Mouse (Mus musculus): Measurements from ENCODE around the gene Dennd6b. TPM values are rescaled to one million over a fixed set of nuclear protein-coding genes. Genes with fewer than 3 reads are reported as not detected.

Dennd6b gene
- polyA plus RNA-seq, 1 experiment from 2014 or later, result 12.4 TPM

DNA sequence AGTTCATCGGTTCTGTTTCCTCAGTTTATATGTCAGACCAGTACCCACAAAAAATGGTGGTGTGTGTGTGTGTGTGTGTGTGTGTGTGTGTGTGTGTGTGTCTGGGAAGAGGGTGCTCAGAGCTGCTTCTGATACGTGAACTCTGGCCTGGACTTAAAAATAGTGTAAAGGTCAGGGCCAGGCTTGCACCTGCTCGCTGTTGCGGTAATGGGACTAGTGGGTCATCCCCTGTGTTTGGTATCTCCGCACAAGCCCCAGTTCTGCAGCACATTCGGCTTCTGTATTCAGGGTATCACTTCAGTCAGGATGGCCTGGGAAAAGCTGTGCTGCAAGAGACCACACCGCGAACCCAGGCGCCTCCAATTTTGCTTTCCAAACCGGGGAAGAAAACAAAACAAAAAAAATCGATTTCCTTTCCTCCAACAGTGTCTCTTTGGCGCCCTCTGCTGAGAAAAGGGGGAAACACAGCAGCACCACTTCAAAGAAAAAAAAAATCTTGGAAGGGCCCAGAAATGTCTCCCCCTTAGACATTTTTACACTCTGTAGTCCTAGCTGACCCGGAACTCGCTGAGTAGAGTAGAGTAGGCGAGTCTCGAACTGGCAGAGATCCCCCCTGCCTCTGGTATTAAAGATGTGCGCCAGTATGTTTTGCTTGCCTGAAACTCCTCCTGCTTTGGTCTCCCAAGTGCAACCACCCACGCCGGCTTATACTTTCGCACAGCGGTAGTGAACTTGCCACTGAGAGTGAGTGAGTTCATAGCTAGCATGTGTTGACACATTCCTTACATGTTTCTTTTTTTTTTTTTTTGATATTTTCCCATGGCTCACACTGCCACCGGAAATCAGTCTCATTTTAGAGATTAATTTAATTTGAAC, 13.8 kb upstream of the Dennd6b start:
- 14% methylated on average over 22 of the region's 22 CpGs for WGBS
- no peak overlapping the region for H3K9ac ChIP-seq
- no peak for ATAC-seq (ENCODE audit: insufficient number of reproducible peaks, low FRiP score, low TSS enrichment, low read depth)
- peaks cover 14% of the 10 kb centered on the region for H3K4me1 ChIP-seq
- H3K36me3 ChIP-seq, result no peaks in the 10 kb centered on the region
- H3K27me3 ChIP-seq, result no peaks in the 10 kb centered on the region
- peak overlapping the region; percentile 82 for H3K27ac ChIP-seq
- peak overlapping the region; percentile 54 for H3K4me2 ChIP-seq
- no peaks in the 10 kb centered on the region for H3K9me3 ChIP-seq
- H3K4me3 ChIP-seq, result peak overlapping the region; percentile 98

GRCm38 (mm10) chr15:89207457-89207856, 11.2 kb upstream of the Dennd6b start:
- Histone ChIP-seq H3K27me3 (no peaks in the 10 kb centered on the region), H3K36me3 (no peaks in the 10 kb centered on the region), H3K9me3 (peaks cover 8% of the 10 kb centered on the region), H3K4me2 (no peak overlapping the region), H3K9ac (no peak overlapping the region), H3K27ac (no peak overlapping the region), H3K4me3 (no peak overlapping the region), H3K4me1 (peaks cover 12% of the 10 kb centered on the region)
- WGBS, result 81% methylated on average over 4 of the region's 4 CpGs
- no peak for ATAC-seq (ENCODE audit: insufficient number of reproducible peaks, low FRiP score, low TSS enrichment, low read depth)

- 73% methylated on average over 15 of the region's 15 CpGs for WGBS
- ATAC-seq (ENCODE audit: insufficient number of reproducible peaks, low FRiP score, low TSS enrichment, low read depth), result no peak
- H3K4me3 ChIP-seq, result peak overlapping the region; percentile 89
- 0 out of 2 replicates have a peak, but pooled peaks cover 3% of the 10 kb centered on the region for H3K36me3 ChIP-seq
- H3K27ac ChIP-seq, result peak overlapping the region; percentile 100
- peak overlapping the region; percentile 66 for H3K4me2 ChIP-seq
- 0 out of 2 replicates have a peak overlapping the region, but pooled peaks have one; percentile 18 for H3K9ac ChIP-seq
- peaks cover 14% of the 10 kb centered on the region for H3K4me1 ChIP-seq
- no peaks in the 10 kb centered on the region for H3K27me3 ChIP-seq
- H3K9me3 ChIP-seq, result no peaks in the 10 kb centered on the region
These were observed 760 bp upstream of the Dennd6b start for GRCm38 (mm10) chr15:89197056-89197455.

DNA sequence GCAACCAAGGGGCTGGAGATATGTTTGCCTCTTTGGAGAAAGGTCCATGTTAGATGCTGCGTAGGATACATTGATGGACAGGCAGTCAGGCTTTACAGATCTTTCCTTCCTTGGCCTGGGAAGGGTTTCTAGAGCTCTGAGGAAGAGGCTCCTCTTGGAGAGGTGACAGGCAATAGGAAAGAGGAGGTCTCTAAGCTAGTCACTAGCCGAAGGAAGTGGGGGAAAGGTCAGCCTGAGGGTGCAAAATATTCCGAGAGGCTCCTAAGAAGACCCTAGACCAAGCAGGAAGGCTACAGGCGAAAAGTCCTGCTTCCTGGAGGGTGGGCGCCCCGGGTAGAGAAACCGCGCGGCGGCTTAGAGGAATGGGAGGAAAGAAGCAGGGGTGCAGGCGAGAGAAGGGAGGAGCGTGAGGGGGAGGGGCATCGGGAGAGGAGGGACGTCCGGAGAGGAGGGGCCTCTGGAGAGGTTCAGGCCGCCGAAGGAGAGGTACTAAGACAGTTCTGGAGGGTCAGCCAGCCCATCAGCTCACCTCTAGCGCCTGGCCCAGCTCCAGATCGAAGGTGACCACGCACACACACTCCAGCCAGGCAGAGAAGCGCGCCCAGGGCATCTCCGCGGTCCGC, 495 bp downstream of the Dennd6b start:
- peak overlapping the region; percentile 66 for H3K4me2 ChIP-seq
- no peaks in the 10 kb centered on the region for H3K27me3 ChIP-seq
- peak overlapping the region; percentile 100 for H3K27ac ChIP-seq
- under 1% methylated on average over 25 of the region's 25 CpGs for WGBS
- peak; percentile 94 for ATAC-seq (ENCODE audit: insufficient number of reproducible peaks, low FRiP score, low TSS enrichment, low read depth)
- H3K36me3 ChIP-seq, result 0 out of 2 replicates have a peak, but pooled peaks cover 3% of the 10 kb centered on the region
- H3K4me3 ChIP-seq, result peak overlapping the region; percentile 89
- H3K4me1 ChIP-seq, result peaks cover 14% of the 10 kb centered on the region
- H3K9ac ChIP-seq, result peak overlapping the region; percentile 93
- H3K9me3 ChIP-seq, result no peaks in the 10 kb centered on the region

DNA sequence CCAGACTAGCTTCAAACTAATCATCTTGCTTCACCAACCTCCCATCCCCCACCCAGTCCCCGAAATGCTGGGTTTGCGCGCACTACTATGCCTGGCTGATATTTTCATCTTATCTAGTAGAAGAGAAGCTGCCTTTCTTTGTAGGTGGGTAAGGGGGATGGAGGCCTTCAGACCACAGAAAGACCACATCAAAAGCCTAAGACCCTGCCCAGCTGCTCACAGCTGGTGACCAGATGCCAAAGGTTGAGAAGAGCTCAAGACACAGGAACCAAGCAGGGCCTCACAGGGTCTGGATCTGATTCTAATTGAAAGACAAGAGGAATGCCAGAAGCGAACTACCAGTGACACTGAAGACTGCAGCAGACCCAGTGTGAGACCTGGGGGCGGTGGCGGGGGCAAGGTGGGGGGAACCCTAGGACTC, 1.0 kb downstream of the Dennd6b start:
- peak overlapping the region; percentile 66 for H3K4me2 ChIP-seq
- peak overlapping the region; percentile 100 for H3K27ac ChIP-seq
- ATAC-seq (ENCODE audit: insufficient number of reproducible peaks, low FRiP score, low TSS enrichment, low read depth), result no peak
- H3K4me1 ChIP-seq, result peaks cover 14% of the 10 kb centered on the region
- H3K9me3 ChIP-seq, result no peaks in the 10 kb centered on the region
- peak overlapping the region; percentile 89 for H3K4me3 ChIP-seq
- 26% methylated on average over 6 of the region's 6 CpGs for WGBS
- H3K9ac ChIP-seq, result peak overlapping the region; percentile 93
- no peaks in the 10 kb centered on the region for H3K27me3 ChIP-seq
- peaks cover 7% of the 10 kb centered on the region; the same call in 1 of the 2 replicates for H3K36me3 ChIP-seq

DNA sequence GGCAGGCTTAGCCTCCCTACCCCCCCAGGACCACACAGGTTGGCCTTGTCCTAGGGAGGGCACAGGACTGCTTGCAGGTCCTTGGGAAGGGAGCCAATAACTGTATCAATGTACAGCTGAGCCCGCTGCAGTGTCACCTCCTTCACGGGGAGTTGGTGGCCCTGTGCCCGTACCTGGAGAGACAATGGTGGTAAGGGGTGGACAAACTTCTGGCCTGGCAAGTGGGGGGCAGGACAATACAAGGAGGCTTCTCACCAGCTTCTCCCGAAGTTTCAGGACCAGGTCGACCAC, 11.4 kb downstream of the Dennd6b start:
- no peak for ATAC-seq (ENCODE audit: insufficient number of reproducible peaks, low FRiP score, low TSS enrichment, low read depth)
- Histone ChIP-seq H3K27ac (no peak overlapping the region), H3K36me3 (peaks cover 24% of the 10 kb centered on the region), H3K4me2 (no peak overlapping the region), H3K9ac (no peak overlapping the region), H3K27me3 (no peaks in the 10 kb centered on the region), H3K9me3 (no peaks in the 10 kb centered on the region), H3K4me3 (no peak overlapping the region), H3K4me1 (peaks cover 24% of the 10 kb centered on the region)
- 83% methylated on average over 5 of the region's 5 CpGs for WGBS

DNA sequence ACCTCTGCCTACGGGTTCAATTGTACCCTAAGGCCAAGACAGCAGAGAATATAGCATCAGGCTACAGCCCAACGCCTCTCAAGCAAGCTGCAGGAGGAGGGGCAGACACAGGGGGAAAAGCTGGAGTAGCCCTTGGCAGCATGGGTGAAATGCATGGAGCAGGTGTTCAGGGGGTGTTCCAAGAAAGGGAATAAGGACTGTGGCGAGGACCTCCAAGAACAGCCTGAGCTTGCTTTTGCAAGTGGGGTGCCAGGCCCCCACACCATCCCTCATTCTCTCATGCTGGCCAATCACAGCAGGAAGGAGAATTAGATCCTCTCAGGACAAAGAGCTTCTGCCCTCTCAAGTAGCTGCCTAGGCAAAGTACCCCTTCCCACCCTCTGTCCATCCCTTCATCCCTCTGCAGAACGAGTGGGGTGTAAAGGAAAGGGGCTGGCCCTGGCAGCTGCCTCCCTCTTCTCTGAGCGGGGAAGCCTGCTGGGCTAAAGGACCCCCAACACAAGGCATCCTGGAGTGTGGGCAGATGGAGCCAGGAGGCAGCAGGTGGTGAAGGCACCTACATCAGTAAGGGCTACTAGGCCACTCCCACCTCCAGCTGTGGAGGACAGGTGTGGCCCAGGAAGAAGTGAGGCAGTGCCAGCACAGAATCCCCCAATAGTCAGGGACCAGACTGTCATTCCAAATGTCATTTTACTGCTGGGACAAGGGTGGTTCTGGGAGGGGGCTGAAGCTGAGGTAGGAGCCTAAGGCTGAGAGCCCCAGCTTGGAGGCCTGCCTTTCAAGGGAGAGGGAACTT, 12.0 kb downstream of the Dennd6b start:
- Histone ChIP-seq H3K4me3 (no peak overlapping the region), H3K4me1 (peaks cover 27% of the 10 kb centered on the region), H3K27me3 (no peaks in the 10 kb centered on the region), H3K27ac (no peak overlapping the region), H3K36me3 (peaks cover 22% of the 10 kb centered on the region), H3K4me2 (no peak overlapping the region), H3K9ac (no peak overlapping the region), H3K9me3 (no peaks in the 10 kb centered on the region)
- ATAC-seq (ENCODE audit: insufficient number of reproducible peaks, low FRiP score, low TSS enrichment, low read depth), result no peak
- WGBS, result 50% methylated on average over 5 of the region's 5 CpGs

DNA sequence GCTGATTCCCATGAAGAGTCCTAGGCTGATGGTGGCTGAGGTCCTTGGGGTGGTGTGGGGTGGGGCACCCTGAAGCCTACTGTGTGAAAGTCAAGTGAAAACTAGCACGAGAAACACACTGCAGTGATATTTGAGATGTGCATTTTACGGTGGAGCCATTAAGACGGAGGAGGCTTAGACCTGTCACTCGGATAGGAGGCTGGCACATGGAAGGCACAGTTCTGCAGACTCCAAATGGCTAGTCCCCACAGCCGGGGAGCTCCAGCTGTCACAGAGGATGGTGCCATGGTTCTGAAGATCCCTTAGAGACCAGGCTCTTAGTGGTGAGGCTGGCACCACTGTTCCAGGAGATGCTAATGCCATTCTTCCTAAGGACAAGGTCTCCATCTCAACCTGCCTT, 13.5 kb downstream of the Dennd6b start:
- H3K4me1 ChIP-seq, result peaks cover 42% of the 10 kb centered on the region
- no peak for ATAC-seq (ENCODE audit: insufficient number of reproducible peaks, low FRiP score, low TSS enrichment, low read depth)
- WGBS, result 43% methylated on average over 5 of the region's 5 CpGs
- H3K36me3 ChIP-seq, result peaks cover 18% of the 10 kb centered on the region
- no peak overlapping the region for H3K9ac ChIP-seq
- H3K27me3 ChIP-seq, result no peaks in the 10 kb centered on the region
- H3K27ac ChIP-seq, result peak overlapping the region; percentile 57; the same call in 1 of the 2 replicates
- H3K4me3 ChIP-seq, result no peak overlapping the region
- no peaks in the 10 kb centered on the region for H3K9me3 ChIP-seq
- no peak overlapping the region for H3K4me2 ChIP-seq

DNA sequence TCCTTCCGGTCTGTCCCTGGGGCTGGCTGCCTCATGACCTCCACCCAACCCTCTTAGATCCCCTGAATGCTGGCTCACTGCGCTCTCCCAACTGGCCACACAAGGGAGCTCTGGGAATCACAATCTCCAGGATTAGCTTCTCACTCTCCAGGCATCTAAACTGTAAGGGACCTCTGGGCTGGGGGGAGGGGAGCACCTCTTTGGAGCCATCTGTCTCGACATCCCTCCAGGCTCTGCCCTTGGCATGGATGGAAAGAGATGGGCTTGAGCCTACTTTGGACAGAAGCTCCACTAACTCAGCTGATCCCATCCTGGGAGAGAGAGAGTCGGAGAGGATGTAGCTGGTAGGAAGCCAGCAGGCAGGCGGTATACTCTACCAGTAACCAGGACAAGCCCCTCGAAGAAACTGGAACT, 14.0 kb downstream of the Dennd6b start:
- no peak overlapping the region for H3K9ac ChIP-seq
- no peak overlapping the region for H3K4me2 ChIP-seq
- peaks cover 15% of the 10 kb centered on the region for H3K36me3 ChIP-seq
- no peaks in the 10 kb centered on the region for H3K9me3 ChIP-seq
- no peak overlapping the region for H3K4me3 ChIP-seq
- peak overlapping the region; percentile 57 for H3K27ac ChIP-seq
- no peaks in the 10 kb centered on the region for H3K27me3 ChIP-seq
- peaks cover 47% of the 10 kb centered on the region for H3K4me1 ChIP-seq
- no peak for ATAC-seq (ENCODE audit: insufficient number of reproducible peaks, low FRiP score, low TSS enrichment, low read depth)
- 39% methylated on average over 6 of the region's 6 CpGs for WGBS

DNA sequence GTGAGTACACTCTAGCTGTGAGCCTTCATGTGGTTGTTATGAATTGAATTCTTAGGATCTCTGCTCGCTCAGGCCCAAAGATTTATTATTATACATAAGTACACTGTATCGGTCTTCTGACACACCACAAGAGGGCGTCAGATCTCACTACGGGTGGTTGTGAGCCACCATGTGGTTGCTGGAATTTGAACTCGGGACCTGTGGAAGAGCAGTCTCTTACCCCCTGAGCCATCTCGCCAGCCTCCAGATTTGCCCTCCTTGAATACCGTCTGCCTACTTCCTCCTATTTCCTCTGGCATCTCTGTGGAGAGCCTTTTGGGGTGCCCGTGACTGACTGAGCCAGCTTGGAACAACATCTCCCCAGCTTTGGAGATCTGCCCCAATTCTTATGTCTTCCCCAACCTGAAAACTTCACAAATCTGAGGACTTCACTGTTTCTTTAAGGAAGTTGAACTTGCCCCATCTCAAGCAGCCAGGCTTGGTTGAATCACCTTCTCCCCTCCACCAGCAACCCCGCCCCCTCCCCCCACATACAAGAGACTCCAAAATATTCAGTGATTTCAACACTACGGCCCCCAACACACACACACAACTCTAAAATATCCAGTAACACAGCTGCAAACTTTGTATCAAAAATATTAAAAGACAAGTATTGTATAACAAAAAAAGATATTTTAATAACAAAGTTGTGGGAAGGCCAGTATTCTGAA, 14.6 kb downstream of the Dennd6b start:
- H3K9me3 ChIP-seq, result no peaks in the 10 kb centered on the region
- H3K4me2 ChIP-seq, result peak overlapping the region; percentile 71
- H3K4me3 ChIP-seq, result peak overlapping the region; percentile 83
- peaks cover 10% of the 10 kb centered on the region for H3K36me3 ChIP-seq
- no peak for ATAC-seq (ENCODE audit: insufficient number of reproducible peaks, low FRiP score, low TSS enrichment, low read depth)
- H3K4me1 ChIP-seq, result peaks cover 53% of the 10 kb centered on the region
- WGBS, result 66% methylated on average over 10 of the region's 10 CpGs
- no peaks in the 10 kb centered on the region for H3K27me3 ChIP-seq
- H3K9ac ChIP-seq, result no peak overlapping the region
- peak overlapping the region; percentile 57; the same call in 1 of the 2 replicates for H3K27ac ChIP-seq

- peaks cover 1% of the 10 kb centered on the region; the same call in 1 of the 2 replicates for H3K36me3 ChIP-seq
- peak within 1 kb of the TSS; percentile 94 for H3K27ac ChIP-seq
- no peaks in the 10 kb centered on the region for H3K9me3 ChIP-seq
- peak within 1 kb of the TSS; percentile 85 for H3K9ac ChIP-seq
- ATAC-seq (ENCODE audit: insufficient number of reproducible peaks, low FRiP score, low TSS enrichment, low read depth), result peak; percentile 87
- H3K4me2 ChIP-seq, result peak within 1 kb of the TSS; percentile 71
- no peaks in the 10 kb centered on the region for H3K27me3 ChIP-seq
- peak within 1 kb of the TSS; percentile 83 for H3K4me3 ChIP-seq
- WGBS, result under 1% methylated on average over 58 of the region's 72 CpGs
- H3K4me1 ChIP-seq, result peaks cover 63% of the 10 kb centered on the region
These were observed 15.6 kb downstream of the Dennd6b start, which contains the start of gene Plxnb2 for GRCm38 (mm10) chr15:89180571-89181229. Gene Plxnb2 (minus strand): TSS chr15:89180788.

Data from limb, embryonic 15.5 days (tissue).